Mouse (Mus musculus) kidney, embryonic 14.5 days (tissue): ENCODE data around the gene Fkbp1a. TPM values are rescaled to one million over a fixed set of nuclear protein-coding genes. Genes with fewer than 3 reads are reported as not detected.
A peak's percentile ranks its signal among the peaks of the same experiment; 100 is the strongest.

ENCODE experiments used
- ATAC-seq: fragments of 200-750 bp; cut with Nextera tagmentation; 2 replicates; pipeline ENCODE4 v1.8.0; 2017; ENCODE audit warnings: moderate number of reproducible peaks, mild to moderate bottlenecking, moderate TSS enrichment, moderate library complexity; ENCODE audit not compliant: low FRiP score, low TSS enrichment
- H3K27ac ChIP-seq: fragments of 300-500 bp; sonication (generic); 2 replicates; pipeline ENCODE4 v1.5.1; 2014; ENCODE audit warnings: low read depth, mild to moderate bottlenecking, low read length, moderate library complexity, mixed read lengths
- H3K27me3 ChIP-seq: fragments of 300-500 bp; sonication (generic); 2 replicates; pipeline ENCODE4 v1.6.1; 2014; ENCODE audit warnings: mild to moderate bottlenecking, low read length; ENCODE audit not compliant: control insufficient read depth, insufficient read depth
- H3K36me3 ChIP-seq: fragments of 300-500 bp; sonication (generic); 2 replicates; pipeline ENCODE4 v1.6.1; 2014; ENCODE audit warnings: low read length, mixed read lengths; ENCODE audit not compliant: control insufficient read depth, insufficient read depth
- H3K4me1 ChIP-seq: fragments of 300-500 bp; sonication (generic); 2 replicates; pipeline ENCODE4 v1.6.1; 2014; ENCODE audit warnings: low read length, mixed read lengths; ENCODE audit not compliant: control insufficient read depth, insufficient read depth
- H3K4me2 ChIP-seq: fragments of 300-500 bp; sonication (generic); replicated peaks from 2 replicates; pipeline ENCODE4 v1.6.1; 2014; ENCODE audit warnings: low read depth, mild to moderate bottlenecking, low read length
- H3K4me3 ChIP-seq: fragments of 300-500 bp; sonication (generic); 2 replicates; pipeline ENCODE4 v1.5.1; 2014; ENCODE audit warnings: mild to moderate bottlenecking, low read length
- H3K9ac ChIP-seq: fragments of 300-500 bp; sonication (generic); 2 replicates; pipeline ENCODE4 v1.6.1; 2014; ENCODE audit warnings: low read depth, mild to moderate bottlenecking, low read length, moderate library complexity
- H3K9me3 ChIP-seq: fragments of 300-500 bp; sonication (generic); 2 replicates; pipeline ENCODE4 v1.6.1; 2016; ENCODE audit warnings: low read length; ENCODE audit not compliant: control insufficient read depth
- WGBS: fragments of 180-500 bp; shearing (Covaris S2); extraction: QIAGEN DNeasy Blood & Tissue Kit; methylation state at CpG from one replicate; pipeline ENCODE4 v1.1.7; 2014; 5-methylcytosine and 5-hydroxymethylcytosine counted together
- polyA plus RNA-seq: library from polyadenylated mRNA; unstranded; fragments of >200 nt; fragmentation: Nextera tagmentation; extraction: Ambion mirVana; gene quantifications from 2 replicates; pipeline ENCODE4 v1.2.1, GENCODE M21; 2014

Fkbp1a gene
- polyA plus RNA-seq, 1 experiment from 2014 or later, result 762 TPM

GRCm38 (mm10) chr2:151609974-151610373, 67.7 kb downstream of the Fkbp1a start:
- Histone ChIP-seq H3K4me1 (no peaks in the 10 kb centered on the region), H3K9me3 (no peaks in the 10 kb centered on the region), H3K36me3 (no peaks in the 10 kb centered on the region), H3K9ac (no peak overlapping the region), H3K4me2 (no peak overlapping the region), H3K27ac (peak overlapping the region; percentile 37; the same call in 1 of the 2 replicates), H3K27me3 (no peaks in the 10 kb centered on the region), H3K4me3 (no peak overlapping the region)
- 17% methylated on average over 3 of the region's 3 CpGs for WGBS
- peak; percentile 92 for ATAC-seq

Other genes with a start within 250 kb of the Fkbp1a start
- gene 4921509C19Rik, start 66.3 kb upstream of the Fkbp1a start, polyA plus RNA-seq, result not detected in 2 replicates
- gene Nsfl1c, start 48.3 kb upstream of the Fkbp1a start, polyA plus RNA-seq, result 198 and 253 TPM in 2 replicates
- gene Sdcbp2, start 30.1 kb downstream of the Fkbp1a start, polyA plus RNA-seq, result 1.3 and 1.9 TPM in 2 replicates
- 0.58 and 0.61 TPM in 2 replicates for gene Snph, start 90.1 kb downstream of the Fkbp1a start, polyA plus RNA-seq
- gene Rad21l, start 126.0 kb downstream of the Fkbp1a start, polyA plus RNA-seq, result not detected in 2 replicates
- 0.55 and 0.77 TPM in 2 replicates for gene Tmem74b, start 159.5 kb downstream of the Fkbp1a start, polyA plus RNA-seq
- gene Psmf1, start 201.7 kb downstream of the Fkbp1a start, polyA plus RNA-seq, result 43.9 and 49.6 TPM in 2 replicates